Mouse (Mus musculus): ENCODE results near the gene Klk1b24. TPM values are rescaled to one million over a fixed set of nuclear protein-coding genes. Genes with fewer than 3 reads are reported as not detected.

Gene Klk1b24
- polyA plus RNA-seq (2017; shearing (Covaris generic)) = not detected

DNA sequence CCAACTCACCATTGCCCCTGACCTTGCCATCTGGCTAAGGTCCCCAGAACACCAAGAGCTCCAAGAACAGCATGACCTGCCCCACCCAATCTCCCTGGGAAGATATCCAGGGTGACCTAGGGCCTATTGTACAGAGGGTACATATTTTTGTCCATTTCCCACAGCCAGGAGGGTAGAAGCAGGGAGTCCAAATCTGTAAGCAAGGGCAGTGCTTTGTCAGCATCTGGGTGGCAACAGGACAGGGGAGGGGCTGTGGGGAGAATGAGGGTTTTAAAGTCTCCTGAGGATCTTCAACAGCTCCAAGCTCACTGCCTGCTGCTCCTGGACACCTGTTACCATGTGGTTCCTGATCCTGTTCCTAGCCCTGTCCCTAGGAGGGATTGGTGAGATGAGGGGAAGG is at the start of gene Klk1b24:
TSS of gene Klk1b24 (plus strand) at position 301 of the 400 bp plus-strand sequence.

DNA sequence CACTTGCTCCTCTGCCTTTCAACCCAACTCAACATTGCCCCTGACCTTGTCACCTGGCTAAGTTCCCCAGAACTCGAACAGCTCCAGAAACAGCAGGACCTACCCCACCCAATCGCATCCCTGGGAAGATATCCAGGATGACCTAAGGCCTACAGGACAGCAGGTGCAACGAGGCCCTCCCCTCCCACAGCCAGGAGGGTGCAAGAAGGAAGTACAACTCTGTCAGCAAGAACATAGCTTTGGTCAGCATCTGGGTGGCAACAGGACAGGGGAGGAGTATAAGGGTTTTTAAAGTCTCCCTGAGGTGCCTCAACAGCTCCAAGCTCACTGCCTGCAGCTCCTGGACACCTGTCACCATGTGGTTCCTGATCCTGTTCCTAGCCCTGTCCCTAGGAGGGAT is 9.9 kb downstream of the Klk1b24 start, which contains the start of gene Klk1b3:
TSS of gene Klk1b3 (plus strand) at position 301 of the 400 bp plus-strand sequence.

DNA sequence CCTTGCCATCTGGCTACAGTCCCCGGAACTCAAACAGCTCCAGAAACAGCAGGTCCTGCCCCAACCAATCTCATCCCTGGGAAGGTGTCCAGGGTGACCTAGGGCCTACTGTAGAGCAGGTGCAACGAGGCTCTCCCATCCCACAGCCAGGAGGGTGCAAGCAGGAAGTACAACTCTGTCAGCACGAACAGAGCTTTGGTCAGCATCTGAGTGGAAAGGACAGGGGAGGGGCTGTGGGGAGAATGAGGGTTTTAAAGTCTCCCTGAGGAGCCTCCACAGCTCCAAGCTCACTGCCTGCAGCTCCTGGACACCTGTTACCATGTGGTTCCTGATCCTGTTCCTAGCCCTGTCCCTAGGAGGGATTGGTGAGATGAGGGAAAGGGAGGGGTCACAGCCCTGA is 19.1 kb downstream of the Klk1b24 start, which contains the start of gene Klk1b4:
TSS of gene Klk1b4 (plus strand) at position 301 of the 400 bp plus-strand sequence.

DNA sequence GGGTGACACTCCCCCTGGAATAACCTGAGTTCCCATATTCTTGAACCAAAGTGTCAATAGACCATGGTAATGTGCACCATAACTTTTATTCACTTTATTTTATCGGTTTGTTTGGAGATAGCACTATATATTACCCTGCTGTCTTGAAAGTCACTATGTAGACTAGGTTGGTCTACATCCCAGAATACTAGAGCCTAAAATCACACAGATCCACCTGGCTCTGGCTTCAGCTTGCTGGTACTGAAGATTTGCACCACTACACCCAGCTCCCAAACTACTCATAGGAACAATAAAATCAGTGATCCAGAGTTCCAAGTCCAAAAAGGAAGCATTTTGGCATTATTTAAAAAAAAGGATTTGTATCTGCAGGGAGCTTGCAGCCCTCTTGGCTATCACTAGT is 27.6 kb downstream of the Klk1b24 start, which contains the start of gene Klk1b5:
TSS of gene Klk1b5 (plus strand) at position 301 of the 400 bp plus-strand sequence.

DNA sequence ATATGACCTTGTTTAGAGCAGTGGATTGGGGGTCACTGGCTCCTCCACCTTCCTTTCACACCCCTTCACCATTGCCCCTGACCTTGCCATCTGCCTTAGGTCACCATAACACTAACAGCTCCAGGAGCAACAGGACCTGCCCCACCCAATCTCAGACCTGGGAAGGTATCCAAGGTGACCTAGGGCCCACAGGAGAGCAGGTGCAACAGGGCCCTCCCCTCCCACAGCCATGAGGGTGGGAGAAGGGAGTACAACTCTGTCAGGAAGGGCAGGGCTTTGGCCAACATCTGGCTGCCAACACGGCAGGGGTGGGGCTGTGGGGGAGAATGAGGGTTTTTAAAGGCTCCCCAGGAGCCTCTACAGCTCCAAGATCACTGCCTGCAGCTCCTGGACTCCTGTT is 37.0 kb downstream of the Klk1b24 start, which contains the start of gene Klk1:
TSS of gene Klk1 (plus strand) at position 285 of the 400 bp plus-strand sequence.

DNA sequence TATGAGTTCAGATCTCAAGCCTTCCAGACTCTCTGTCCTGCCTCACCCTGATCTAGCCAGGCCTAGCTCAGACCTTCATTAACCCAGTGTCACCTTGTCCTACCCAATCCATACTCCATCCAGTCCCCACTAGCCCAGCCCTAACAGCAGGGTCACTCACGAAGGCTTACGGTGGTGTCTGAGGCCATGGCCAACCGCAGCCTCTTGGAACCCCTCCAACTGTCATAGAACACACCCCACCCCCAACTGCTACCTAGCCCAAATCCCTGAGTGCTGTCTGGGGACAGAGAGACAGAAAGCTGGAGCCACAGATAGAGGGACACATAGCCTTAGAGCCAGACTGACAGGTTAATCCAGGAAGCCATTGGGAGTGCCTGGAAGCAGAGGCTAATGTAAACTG is 47.9 kb downstream of the Klk1b24 start, which contains the start of gene Gm36864:
TSS of gene Gm36864 (plus strand) at position 269 of the 400 bp plus-strand sequence.

Other genes starting within 250 kb of the Klk1b24 start
- gene Klk1b8, start 237.6 kb upstream of the Klk1b24 start, polyA plus RNA-seq (2017; shearing (Covaris generic)) = 0.90 TPM
- gene Klk1b1, start 221.5 kb upstream of the Klk1b24 start, polyA plus RNA-seq (2017; shearing (Covaris generic)) = not detected
- gene Klk1b9, start 212.2 kb upstream of the Klk1b24 start, polyA plus RNA-seq (2017; shearing (Covaris generic)) = not detected
- gene Klk1b11, start 192.4 kb upstream of the Klk1b24 start, polyA plus RNA-seq (2017; shearing (Covaris generic)) = not detected
- gene Klk1b26, start 176.1 kb upstream of the Klk1b24 start, polyA plus RNA-seq (2017; shearing (Covaris generic)) = not detected
- gene Klk1b27, start 135.9 kb upstream of the Klk1b24 start, polyA plus RNA-seq (2017; shearing (Covaris generic)) = not detected
- gene Klk1b21, start 85.9 kb upstream of the Klk1b24 start, polyA plus RNA-seq (2017; shearing (Covaris generic)) = not detected
- not detected for gene Klk1b22, start 75.6 kb upstream of the Klk1b24 start, polyA plus RNA-seq (2017; shearing (Covaris generic))
- gene Klk1b16, start 51.5 kb upstream of the Klk1b24 start, polyA plus RNA-seq (2017; shearing (Covaris generic)) = not detected
- not detected for gene Klk1b3, start 10.0 kb downstream of the Klk1b24 start, polyA plus RNA-seq (2017; shearing (Covaris generic))
- gene Klk1b4, start 19.2 kb downstream of the Klk1b24 start, polyA plus RNA-seq (2017; shearing (Covaris generic)) = not detected
- gene Klk1b5, start 27.7 kb downstream of the Klk1b24 start, polyA plus RNA-seq (2017; shearing (Covaris generic)) = not detected
- not detected for gene Klk1, start 37.1 kb downstream of the Klk1b24 start, polyA plus RNA-seq (2017; shearing (Covaris generic))
- gene Gm36864, start 47.9 kb downstream of the Klk1b24 start, polyA plus RNA-seq (2017; shearing (Covaris generic)) = not detected
- 0.62 TPM for gene 1700028J19Rik, start 58.5 kb downstream of the Klk1b24 start, polyA plus RNA-seq (2017; shearing (Covaris generic))
- 218 TPM for gene 2410002F23Rik, start 58.5 kb downstream of the Klk1b24 start, polyA plus RNA-seq (2017; shearing (Covaris generic))
- not detected for gene Acp4, start 69.1 kb downstream of the Klk1b24 start, polyA plus RNA-seq (2017; shearing (Covaris generic))
- gene Gm15517, start 73.2 kb downstream of the Klk1b24 start, polyA plus RNA-seq (2017; shearing (Covaris generic)) = not detected
- gene Clec11a, start 118.7 kb downstream of the Klk1b24 start, polyA plus RNA-seq (2017; shearing (Covaris generic)) = 0.29 TPM
- gene Shank1, start 122.0 kb downstream of the Klk1b24 start, polyA plus RNA-seq (2017; shearing (Covaris generic)) = 0.13 TPM
- 0.20 TPM for gene Syt3, start 195.9 kb downstream of the Klk1b24 start, polyA plus RNA-seq (2017; shearing (Covaris generic))
- gene 1700008O03Rik, start 197.6 kb downstream of the Klk1b24 start, polyA plus RNA-seq (2017; shearing (Covaris generic)) = not detected
- gene Lrrc4b, start 240.8 kb downstream of the Klk1b24 start, polyA plus RNA-seq (2017; shearing (Covaris generic)) = 0.13 TPM